Mouse (Mus musculus) left cerebral cortex, adult 18-20 months (tissue): ENCODE measurements around the gene Cdkl5. TPM values are rescaled to one million over a fixed set of nuclear protein-coding genes. Genes with fewer than 3 reads are reported as not detected.

Source experiments
- DNase-seq, 2 experiments: peaks; one replicate each; pipeline ENCODE4 v3.0.0; 2021 to 2022; ENCODE audit warnings: low spot score in 2 of 2, mixed read lengths in 1 of 2
- total RNA-seq, 2 experiments: library from RNA; stranded (reverse); gene quantifications; 2 replicates each; pipeline ENCODE4 v1.2.3; 2021

The Cdkl5 gene
- total RNA-seq, 2 experiments from 2014 or later, result 139 to 148 TPM

GRCm38 (mm10) chrX:160748653-160749052 lies 245.9 kb downstream of the Cdkl5 start:
- no peak for DNase-seq

- no peak for DNase-seq
Measured at GRCm38 (mm10) chrX:160745399-160745798, 249.1 kb downstream of the Cdkl5 start.

GRCm38 (mm10) chrX:160735650-160736049 lies 258.9 kb downstream of the Cdkl5 start, which contains the start of gene Ppef1:
Ppef1 (minus strand) TSS chrX:160735765.
- DNase-seq, result no peak

Other genes with a start within 250 kb of the Cdkl5 start
- under 1 TPM in 1 of 2 experiments, not detected in 1; 0.07 TPM for gene Rs1, start 226.7 kb downstream of the Cdkl5 start, total RNA-seq
- 1 to 10 TPM; 1.2 TPM for gene Gja6, start 87.7 kb downstream of the Cdkl5 start, total RNA-seq
- gene Scml2, start 122.5 kb upstream of the Cdkl5 start, total RNA-seq, result under 1 TPM; 0.82 to 1.00 TPM